Mouse (Mus musculus) embryo, embryonic 11.5 days (tissue): ENCODE results near the gene Csf2.

Source experiments
- DNase-seq: peaks from one replicate; pipeline ENCODE4 v3.0.0-alpha.2; 2012; ENCODE audit warnings: low read depth, low spot score

Gene Csf2

DNA sequence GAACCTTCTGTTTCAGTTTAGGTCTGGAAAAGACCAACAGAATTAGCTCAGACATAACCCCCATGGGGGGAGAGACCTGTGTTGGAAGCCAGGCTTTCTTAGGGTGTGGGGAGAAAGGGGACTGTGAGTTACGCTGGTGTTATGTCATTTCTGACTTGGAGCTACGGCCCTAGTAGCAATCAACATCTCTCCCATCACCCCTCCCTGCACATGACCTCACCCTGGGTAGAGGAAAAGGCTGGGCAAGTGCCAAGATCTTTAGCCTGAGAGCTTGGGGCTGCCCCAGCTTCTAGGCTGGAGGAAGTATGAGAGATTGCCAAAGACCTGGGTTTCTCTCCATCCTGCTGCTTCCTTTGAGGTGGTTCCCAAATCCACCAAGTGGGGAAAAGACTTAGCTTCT, 12.5 kb downstream of the Csf2 start:
- no peak for DNase-seq

DNA sequence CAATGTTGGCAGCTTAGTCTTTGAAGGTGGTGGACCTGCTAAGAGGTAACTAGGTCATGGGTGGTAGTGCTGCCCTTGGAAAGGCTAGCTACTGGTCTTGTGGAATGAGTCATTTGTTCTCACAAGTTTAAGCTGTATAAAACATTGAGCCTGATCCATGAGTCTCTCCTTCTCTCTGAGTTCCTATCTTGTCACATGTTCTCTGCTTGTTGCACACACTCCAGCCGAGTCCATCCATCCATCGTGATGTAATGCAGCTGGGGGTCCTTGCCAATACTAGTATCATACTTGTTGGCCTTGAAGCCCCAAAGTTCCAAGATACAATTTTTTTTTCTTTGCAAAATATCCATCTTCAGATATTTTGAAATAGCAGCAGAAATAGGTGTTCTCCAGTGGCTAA, 22.0 kb downstream of the Csf2 start:
- no peak for DNase-seq

DNA sequence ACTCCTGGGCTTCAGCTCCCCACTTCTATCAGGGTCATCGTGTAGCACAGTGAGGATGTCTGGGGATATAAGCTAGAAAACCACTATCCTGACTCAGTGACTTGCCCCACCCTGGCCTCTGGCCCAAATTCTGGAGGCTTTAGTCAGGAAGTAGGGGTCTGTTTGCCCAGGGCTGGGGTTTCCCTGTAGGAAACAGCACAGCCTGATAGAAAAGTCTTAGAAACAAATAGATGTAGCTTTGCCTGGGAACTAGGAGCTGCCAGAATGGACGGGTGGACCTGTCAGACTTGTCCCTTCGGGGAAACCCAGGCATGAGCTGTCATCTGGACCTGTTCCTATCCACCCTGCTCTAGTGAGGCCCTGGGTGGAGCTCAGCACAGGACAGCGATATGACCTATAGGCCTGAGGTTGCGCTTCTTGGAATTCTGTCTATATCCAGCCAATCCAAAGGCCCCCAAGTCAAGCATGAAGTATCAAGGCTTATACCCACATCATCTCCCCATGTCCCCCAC, 24.9 kb downstream of the Csf2 start:
- no peak for DNase-seq

DNA sequence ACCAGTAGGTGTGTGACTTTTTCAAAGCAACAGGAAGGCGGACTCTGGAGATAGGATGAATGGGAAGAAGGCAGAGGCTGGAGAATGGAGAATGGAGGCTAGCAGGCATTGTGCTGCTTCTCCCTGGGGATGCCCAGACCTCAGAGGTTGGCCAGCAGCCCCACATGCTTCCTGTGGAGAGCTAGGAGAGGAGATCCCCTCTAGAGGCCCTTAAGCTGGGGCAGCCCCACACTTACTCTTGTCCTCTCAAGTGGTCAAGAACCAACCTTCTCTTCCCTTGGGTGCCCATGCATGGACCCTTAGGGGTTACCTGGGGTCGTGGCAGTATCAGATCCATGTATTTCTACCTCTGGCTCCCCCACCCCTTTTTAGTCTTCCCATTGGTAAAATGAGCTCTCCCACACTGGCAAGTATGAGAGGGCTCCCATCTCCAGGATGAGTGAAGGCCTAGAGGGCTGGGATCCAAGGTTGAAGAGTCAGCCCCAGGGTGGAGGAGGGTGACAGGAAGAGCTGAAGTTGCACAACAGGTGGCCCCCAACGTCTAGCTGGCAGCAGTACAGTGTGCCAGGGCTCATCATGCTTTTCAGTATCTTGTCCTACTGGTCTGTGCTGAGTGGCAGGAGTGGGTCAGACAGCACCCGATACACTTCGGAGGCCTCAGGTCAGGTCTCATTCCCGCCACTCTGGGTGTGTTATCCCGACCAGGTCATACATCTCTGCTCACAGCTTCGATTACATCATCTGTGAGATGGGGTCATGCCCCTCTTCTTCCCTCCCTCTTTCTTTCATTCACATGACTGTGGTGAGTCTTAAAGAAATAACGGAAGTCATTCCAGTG, 25.6 kb downstream of the Csf2 start:
- no peak for DNase-seq

DNA sequence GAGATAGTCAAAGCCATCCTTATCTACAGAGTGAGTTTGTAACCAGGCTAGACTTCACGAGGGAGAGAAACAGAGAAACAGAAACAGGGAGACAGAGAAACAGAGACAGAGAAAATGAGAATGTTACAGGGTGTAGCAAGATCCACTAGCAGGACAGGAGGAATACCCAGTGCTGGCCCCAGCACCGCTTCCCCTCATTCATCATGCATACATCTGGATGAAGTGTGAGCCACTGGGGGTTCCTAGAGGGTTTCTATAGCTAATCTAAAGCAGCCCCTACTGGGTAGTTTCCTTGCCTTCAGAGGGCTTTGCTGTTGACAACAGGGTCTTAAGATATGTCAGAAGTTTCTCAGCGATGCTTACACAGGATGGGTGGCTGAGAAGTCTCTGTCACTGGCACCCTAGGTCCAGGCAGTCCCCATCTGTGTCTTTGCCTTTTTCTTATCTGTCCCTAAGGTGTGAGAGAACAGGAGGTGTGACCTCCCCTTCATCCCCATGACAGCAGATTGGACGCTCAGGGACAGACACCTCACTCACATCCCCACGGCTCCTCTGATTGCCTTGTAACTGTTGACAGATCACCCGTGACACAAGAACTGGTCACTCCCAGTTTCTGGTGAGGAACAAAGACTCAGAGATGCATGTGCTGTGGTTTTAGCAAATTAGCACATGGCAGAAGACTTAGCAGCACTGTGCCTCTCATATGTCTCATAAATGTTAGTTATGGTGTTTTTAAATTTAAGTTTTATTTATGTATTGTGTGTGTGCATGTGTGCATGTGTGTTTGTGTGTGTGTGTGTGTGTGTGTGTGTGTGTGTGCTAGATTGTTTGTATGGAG, 29.3 kb downstream of the Csf2 start:
- DNase-seq = no peak

DNA sequence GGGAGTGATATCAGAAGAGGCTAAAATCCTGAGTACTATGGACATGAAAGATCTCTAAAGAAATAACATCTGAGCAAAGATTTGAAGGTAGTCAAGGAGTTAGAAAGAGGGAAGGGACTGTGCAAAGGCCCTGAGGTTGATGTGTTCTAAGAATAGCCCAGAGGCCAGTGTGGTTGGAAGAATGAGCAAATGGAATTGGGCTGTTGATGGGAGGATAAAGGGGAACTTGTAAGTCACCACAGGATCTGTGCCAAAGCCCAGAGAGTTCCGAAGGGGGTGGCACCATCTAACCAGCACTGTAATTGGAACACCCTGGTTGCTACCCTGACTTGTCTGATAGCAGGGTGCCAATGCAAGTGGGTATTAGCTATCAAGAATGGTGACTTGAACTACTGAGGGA, 30.3 kb downstream of the Csf2 start:
- no peak for DNase-seq

DNA sequence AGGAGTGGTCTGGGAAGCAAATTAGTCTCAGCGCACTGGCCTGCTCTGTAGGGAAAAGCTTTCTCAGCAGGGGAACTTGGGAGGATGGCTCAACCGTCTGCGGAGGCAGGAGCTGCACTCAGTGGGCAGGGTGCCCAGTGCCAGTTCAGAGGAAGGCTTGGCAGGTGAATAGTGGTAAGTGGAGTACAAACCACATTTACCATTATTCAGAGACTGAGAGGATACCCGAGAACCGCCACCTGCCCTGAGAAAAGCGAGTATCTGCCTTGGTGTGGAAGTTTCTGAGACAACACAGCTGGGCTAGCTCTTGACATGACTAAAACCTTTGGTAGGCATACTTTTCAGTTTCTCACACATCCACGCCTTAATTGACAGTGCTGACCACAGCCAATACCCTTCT, 32.1 kb downstream of the Csf2 start:
- DNase-seq = no peak

DNA sequence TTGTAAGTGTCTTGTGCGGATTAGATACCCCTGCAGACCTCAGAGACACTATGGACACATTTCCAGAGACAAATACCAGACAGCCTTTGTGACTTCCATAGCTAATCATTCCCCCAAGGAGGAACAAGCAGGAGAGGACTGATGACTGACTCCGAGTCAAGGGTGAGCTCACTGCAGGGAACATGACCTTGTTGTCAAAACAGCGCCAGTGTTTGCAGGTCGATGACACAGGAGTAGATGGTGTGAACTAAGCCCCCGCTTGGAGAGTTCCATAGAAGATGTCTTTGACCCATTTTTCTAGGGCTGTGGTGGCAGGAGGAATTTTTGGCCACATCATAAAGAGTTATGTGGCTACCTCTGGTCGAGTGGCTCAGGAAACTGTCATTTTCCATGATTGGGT, 33.4 kb downstream of the Csf2 start:
- no peak for DNase-seq

DNA sequence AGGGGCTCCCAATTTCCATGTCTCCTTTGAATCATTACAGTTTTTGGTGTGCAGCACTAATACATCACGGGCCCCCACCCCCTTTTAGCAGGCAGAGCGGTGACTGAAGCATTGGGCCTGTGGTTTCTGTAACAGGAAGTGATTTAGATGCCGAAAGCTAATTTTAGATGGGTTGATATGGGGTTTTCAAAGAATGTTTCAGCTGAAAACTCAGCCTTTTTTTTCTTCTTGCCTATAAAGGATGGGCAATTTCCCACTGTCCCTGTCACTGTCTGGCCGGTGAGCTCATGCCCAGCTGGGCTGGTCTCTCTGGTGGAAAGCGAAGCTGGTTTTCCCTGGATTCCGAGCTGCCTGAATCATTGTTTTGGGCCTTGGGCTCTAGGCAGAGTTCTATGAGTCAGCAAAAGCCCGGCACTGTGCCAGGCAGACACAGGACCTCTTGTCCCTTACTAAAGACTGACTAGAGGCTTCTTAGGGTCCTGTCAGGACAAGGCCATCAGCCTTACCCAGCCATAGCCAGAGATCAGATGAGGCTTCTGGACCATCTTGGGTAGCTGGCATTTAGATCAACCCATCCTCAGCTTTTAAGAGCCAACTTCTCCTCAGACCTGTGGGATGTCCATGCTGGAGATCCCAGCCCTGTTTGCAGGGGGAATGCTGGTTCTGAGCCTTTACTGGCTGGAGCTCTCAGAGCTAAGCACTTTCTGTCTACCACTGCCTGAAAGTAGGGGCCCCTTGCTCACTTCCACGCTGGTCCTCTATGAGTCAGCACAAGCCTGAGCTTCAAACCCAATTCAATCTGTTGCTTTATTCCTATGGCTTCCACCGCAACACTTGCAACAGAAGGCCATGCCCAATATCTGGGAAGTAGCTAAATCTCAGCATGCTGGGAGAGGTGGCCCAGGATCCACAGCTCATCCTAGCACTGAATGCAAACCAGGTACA, 34.7 kb downstream of the Csf2 start:
- DNase-seq = no peak

DNA sequence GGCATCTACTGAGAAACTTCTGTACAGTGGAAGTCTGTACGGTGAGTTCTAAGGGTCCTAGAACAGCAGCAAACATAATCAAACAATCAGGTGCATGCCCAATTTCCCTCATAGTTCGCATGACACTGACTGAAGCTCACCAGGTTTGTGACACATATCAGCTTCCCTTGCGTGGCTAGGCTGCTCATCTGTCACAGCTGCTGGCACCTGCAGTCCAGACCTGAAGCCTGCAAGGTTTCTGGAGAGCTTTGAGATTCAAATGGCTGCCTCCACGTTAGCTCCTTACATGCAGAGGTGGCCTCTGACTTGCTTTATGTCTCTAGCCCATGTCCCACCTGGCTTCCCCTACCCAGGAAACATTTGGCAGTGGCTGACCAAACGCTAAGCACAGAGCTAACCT, 35.8 kb downstream of the Csf2 start:
- DNase-seq = no peak

DNA sequence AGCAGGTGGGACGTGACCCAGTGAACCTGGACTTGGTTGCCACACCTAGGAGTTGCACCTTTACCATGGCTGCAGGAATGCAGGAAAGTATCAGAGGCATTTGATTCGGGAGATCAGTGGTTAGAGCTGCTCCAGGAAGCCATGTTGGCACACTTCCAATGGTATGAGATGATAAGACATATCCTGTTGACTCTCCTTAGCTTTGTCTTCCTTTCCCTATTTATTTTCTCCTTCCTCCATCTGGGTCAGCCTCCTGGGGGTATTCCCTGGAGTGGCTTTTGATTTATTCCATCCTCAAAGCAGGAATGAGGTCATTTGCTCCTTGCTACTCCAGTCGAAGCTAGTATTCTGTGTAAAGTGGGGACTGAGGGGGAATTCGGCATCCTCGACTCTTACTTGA, 42.5 kb downstream of the Csf2 start:
- no peak for DNase-seq

DNA sequence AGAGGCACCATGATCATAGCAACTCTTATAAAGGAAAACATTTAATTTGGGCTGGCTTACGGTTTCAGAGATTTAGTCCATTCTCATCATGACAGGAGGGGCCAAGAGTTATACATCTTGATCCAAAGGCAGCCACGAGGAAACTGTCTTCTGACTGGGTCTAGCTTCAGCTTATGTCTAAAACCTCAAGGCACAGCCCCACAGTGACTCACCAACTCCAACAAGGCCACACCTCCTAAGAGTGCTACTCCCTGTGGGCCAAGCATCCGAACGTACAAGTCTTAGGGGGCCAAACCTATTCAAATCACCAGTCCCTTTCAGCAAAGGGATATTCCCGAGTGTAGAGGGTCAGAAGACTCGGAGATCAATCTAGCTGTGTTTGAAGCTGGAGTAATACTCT, 44.1 kb downstream of the Csf2 start:
- DNase-seq = no peak

DNA sequence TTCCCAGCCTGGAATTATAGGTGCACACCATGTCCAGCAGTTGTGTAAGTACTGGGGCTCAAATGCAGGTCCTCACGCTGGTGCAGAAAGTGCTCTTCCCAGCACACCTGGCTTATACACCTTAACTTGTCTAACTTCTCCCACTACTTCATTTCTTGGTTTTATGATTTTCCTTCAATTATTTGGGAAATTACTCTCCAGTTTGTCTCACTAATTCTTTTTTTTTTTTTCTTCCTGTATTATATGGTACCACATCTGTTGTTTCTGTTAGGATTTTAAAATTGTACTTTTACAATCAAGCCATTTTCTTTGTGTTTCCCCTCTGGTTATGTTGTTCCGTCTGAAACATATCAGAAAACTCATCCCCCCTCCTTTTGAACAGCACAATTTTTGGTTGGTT, 44.7 kb downstream of the Csf2 start:
- DNase-seq = no peak

DNA sequence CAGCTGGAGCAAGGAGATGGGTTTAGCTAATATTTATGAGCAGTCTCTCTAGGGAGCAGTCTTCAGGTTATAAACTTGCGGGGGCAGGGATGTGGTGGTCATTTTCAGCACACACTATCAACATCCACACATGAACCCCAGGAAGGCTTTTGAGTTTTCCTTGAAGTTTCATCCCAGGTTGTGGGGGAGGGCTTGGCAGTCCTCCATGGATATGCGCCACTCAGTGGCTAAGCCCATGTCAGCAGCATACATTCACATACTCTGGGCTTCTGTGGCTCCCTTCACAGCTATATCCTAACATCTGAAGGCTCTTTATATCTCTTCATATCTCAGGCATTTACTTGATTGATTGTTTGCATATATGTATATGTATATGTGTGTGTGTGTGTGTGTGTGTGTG, 46.3 kb downstream of the Csf2 start:
- no peak for DNase-seq

DNA sequence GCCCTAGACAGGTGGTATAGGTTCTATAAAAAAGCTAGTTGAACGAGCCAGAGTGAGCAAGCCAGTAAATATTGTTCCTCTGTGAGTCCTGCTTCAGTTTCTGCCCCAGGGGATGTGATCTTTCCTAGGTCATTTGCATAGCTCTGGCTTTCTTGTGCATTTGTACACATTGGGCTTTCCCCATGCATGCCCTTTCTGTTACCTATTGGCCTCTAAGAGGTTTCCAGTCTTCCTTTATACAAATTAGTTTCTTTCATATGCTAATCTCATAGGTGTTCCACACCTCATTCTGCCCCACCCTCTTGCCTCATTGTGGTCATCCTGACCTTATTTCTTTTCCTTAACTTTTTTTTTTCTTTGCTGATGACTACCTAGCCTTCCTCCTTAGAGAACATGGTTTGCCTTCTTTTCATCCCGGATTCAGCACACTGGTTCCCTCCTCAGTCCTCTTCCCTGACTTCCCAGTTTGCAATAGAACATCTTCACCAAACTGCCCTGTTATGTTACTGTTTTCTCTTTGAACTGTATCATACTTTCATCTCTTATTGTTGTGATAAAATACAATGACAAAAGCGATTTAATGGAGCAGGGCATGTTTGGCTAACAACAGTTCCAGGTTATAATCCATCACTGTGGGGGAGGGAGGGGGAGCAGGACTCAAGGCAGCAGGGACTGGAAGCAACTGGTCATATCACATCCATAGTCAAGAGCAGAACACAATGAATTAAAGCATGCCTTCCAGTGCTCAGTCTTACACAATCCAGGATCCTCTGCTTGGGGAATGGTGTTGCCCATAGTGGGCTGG, 47.4 kb downstream of the Csf2 start:
- no peak for DNase-seq

DNA sequence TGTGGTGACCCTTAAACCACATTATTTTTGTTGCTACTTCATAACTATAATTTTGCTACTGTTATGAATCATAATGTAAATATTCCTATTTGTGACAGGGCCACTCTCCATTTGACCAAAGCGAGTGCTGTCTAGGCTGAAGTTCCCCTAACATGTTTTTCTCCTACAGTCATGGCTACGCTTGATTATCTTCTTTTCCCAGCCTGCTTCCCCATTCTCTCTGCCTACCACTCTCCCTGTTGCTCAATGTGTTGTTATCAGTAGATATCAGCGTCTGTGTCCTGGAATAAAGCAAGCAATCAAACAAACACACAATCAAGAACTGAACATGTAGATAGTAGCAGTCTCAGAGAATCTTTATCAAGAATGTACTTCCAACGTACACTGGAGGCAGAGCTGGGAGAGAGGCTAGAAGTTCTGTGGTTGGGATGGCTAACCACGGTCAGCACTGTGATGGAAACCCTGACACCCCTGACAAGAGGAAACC, 48.1 kb downstream of the Csf2 start:
- DNase-seq = no peak
